Mouse (Mus musculus) embryonic fibroblast, embryonic 13.5 days (primary cell): ENCODE data around the gene Gm20388.

ENCODE experiments used
- CTCF ChIP-seq: IDR thresholded peaks from 2 replicates; pipeline ENCODE4 v1.5.1; 2011; ENCODE audit warnings: mild to moderate bottlenecking, control low read depth, low read length, moderate library complexity, borderline replicate concordance; ENCODE audit not compliant: insufficient read depth
- POLR2A ChIP-seq: IDR thresholded peaks from 2 replicates; pipeline ENCODE4 v1.6.1; 2011; ENCODE audit warnings: low read depth, mild to moderate bottlenecking, control low read depth, low read length, moderate library complexity

DNA sequence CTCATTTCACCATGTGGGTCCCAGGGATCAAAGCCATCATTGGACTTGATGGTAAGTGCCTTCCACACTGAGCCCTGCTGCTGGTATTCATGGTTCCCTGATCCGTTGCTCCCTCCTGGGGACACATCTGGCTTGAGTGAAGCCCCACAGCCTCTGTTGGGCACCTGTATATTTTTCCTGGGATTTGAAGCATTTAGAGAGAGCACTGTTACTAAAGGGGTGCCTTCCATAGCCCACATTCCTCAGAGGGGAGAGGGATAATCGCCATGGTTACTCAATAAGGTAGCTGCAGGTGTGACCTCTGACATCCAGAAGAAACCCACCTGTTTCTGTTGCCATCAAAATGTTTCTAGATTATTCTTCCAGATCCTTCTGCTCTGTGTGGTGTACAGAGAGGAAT is 1000.3 kb downstream of the Gm20388 start:
- no peak for TF ChIP-seq POLR2A
- no peak for TF ChIP-seq CTCF
